Comparison of ENCODE assay signal across 8 mouse cellular contexts in the genomic region with DNA sequence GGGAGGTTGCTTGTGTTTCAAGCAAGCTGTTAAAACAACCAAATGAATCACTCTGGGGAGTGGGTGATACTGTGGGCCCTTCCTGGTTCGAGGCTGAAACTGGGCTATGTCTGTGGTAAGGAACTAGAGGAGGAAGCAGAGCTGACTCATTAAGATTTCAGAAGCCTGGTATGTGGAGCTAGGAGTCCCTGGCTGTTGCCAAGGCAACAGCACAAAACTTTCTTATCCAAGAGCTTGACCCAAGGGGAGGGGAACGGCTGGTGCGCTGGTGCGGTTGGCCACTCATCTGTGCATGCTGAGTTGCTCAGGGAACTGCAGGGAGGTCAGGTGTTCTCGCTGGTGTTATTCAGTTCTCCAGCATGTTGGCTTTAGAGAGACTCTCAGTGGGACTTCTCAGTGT. TPM values are rescaled to one million over a fixed set of nuclear protein-coding genes. Genes with fewer than 3 reads are reported as not detected.
DNase-seq lines count a peak whose midpoint lies in the region; ATAC-seq and TF ChIP-seq lines count a peak whose summit lies in the region.

No protein-coding gene starts in this region.

- no peak overlapping the region for H3K27ac ChIP-seq in embryonic facial prominence, embryonic 14.5 days (replicated peaks; ENCODE audit: low read depth, low read length)
- H3K27ac ChIP-seq in kidney, postnatal 0 days: no peak overlapping the region; the same call in 1 of the 2 replicates

- 24% methylated on average over 5 of the region's 5 CpGs for WGBS in embryonic facial prominence, embryonic 14.5 days
- WGBS in kidney, postnatal 0 days: 15% methylated on average over 5 of the region's 5 CpGs

- intact Hi-C loops in heart, postnatal 25 days (cut with DNase I): no loop called here

- ATAC-seq in G1E (ENCODE audit: extremely low read depth, insufficient number of reproducible peaks, low FRiP score, poor library complexity, severe bottlenecking): peak; percentile 54
- peak; percentile 42; the same call in 1 of the 2 replicates for ATAC-seq in embryonic facial prominence, embryonic 14.5 days (ENCODE audit: low read depth)
- peak; percentile 85 for ATAC-seq in kidney, postnatal 0 days (replicated peaks; ENCODE audit: low FRiP score, low read depth)
- ATAC-seq in monocyte, adult 5-6 weeks (replicated peaks; ENCODE audit: insufficient number of reproducible peaks, low FRiP score, low TSS enrichment, poor library complexity, severe bottlenecking): peak; percentile 41; the same call in 1 of the 2 replicates

- no peak for TF ChIP-seq CTCF in G1E (IDR thresholded peaks at IDR 0.05; ENCODE audit: low read depth, low read length)
- TF ChIP-seq CTCF in kidney, postnatal 0 days (IDR thresholded peaks at IDR 0.05; ENCODE audit: low read depth): no peak

- no peak overlapping the region for H3K4me2 ChIP-seq in embryonic facial prominence, embryonic 14.5 days (ENCODE audit: low read depth, low read length)
- no peak overlapping the region for H3K4me2 ChIP-seq in kidney, postnatal 0 days (ENCODE audit: low read length)

- DNase-seq in heart, adult 8-10 months (ENCODE audit: low spot score): peak; percentile 21
- no peak for DNase-seq in heart, postnatal 25 days (ENCODE audit: low spot score)
- DNase-seq in G1E (ENCODE audit: low spot score): no peak
- peak; percentile 73 for DNase-seq in embryonic facial prominence, embryonic 14.5 days (ENCODE audit: low spot score)
- DNase-seq in kidney, postnatal 0 days (ENCODE audit: low spot score): peak; percentile 83
- DNase-seq in layer of hippocampus, postnatal 10 days (ENCODE audit: low spot score in 2 of 2): no peak
- no peak for DNase-seq in cerebellum, postnatal 4 days (ENCODE audit: low spot score in 2 of 2)

- no peaks in the 10 kb centered on the region for H3K9me3 ChIP-seq in G1E (replicated peaks)
- H3K9me3 ChIP-seq in embryonic facial prominence, embryonic 14.5 days (ENCODE audit: control insufficient read depth, low read length): no peaks in the 10 kb centered on the region
- no peaks in the 10 kb centered on the region for H3K9me3 ChIP-seq in kidney, postnatal 0 days (replicated peaks; ENCODE audit: low read length)

- H3K4me1 ChIP-seq in G1E (ENCODE audit: insufficient read depth, low read depth, low read length): peaks cover 38% of the 10 kb centered on the region
- H3K4me1 ChIP-seq in embryonic facial prominence, embryonic 14.5 days (ENCODE audit: control insufficient read depth, insufficient read depth, low read length): 0 out of 2 replicates have a peak, but pooled peaks cover 4% of the 10 kb centered on the region
- no peaks in the 10 kb centered on the region for H3K4me1 ChIP-seq in kidney, postnatal 0 days (replicated peaks; ENCODE audit: insufficient read depth, low read length)

- H3K4me3 ChIP-seq in G1E (ENCODE audit: low read depth, low read length): no peak overlapping the region
- H3K4me3 ChIP-seq in embryonic facial prominence, embryonic 14.5 days (ENCODE audit: low read depth, low read length): no peak overlapping the region
- H3K4me3 ChIP-seq in kidney, postnatal 0 days (replicated peaks; ENCODE audit: low read depth, low read length): no peak overlapping the region

- no peaks in the 10 kb centered on the region for H3K36me3 ChIP-seq in G1E (replicated peaks)
- no peaks in the 10 kb centered on the region for H3K36me3 ChIP-seq in embryonic facial prominence, embryonic 14.5 days (ENCODE audit: control insufficient read depth, insufficient read depth, low read length)
- no peaks in the 10 kb centered on the region for H3K36me3 ChIP-seq in kidney, postnatal 0 days (ENCODE audit: insufficient read depth, low read length)

- H3K27me3 ChIP-seq in G1E (ENCODE audit: insufficient read depth, low read length): peaks cover 15% of the 10 kb centered on the region
- no peaks in the 10 kb centered on the region for H3K27me3 ChIP-seq in embryonic facial prominence, embryonic 14.5 days (replicated peaks; ENCODE audit: control insufficient read depth, insufficient read depth, low read length)
- H3K27me3 ChIP-seq in kidney, postnatal 0 days (ENCODE audit: insufficient read depth, low read length): no peaks in the 10 kb centered on the region

- H3K9ac ChIP-seq in embryonic facial prominence, embryonic 14.5 days (ENCODE audit: low read depth, low read length): no peak overlapping the region
- H3K9ac ChIP-seq in kidney, postnatal 0 days (ENCODE audit: low read depth, low read length): no peak overlapping the region

RNA-seq across cellular contexts. Expression of gene Ppp2ca, which starts 18.5 kb away (rescaled TPM):
- total RNA-seq in heart, adult 8-10 months (2022): 10 to 100 TPM; 53.3 to 55.1 (median 54.5) TPM
- 10 to 100 TPM; 50.8 to 55.6 TPM for total RNA-seq in heart, postnatal 25 days (2021)
- total RNA-seq in G1E (2014; fragmentation: Nextera tagmentation): 101 and 108 TPM in 2 replicates
- 106 and 109 TPM in 2 replicates for total RNA-seq in G1E (2017)
- 16.4 and 20.1 TPM in 2 replicates for polyA plus RNA-seq in G1E (2012)
- 91.2 and 95.4 TPM in 2 replicates for polyA plus RNA-seq in embryonic facial prominence, embryonic 14.5 days (2014; fragmentation: Nextera tagmentation; extraction: Ambion mirVana)
- polyA plus RNA-seq in kidney, postnatal 0 days (2015; fragmentation: Nextera tagmentation; extraction: Ambion mirVana): 60.2 and 63.0 TPM in 2 replicates
- total RNA-seq in monocyte, adult 5-6 weeks (2017): 187 to 227 TPM (median 195 TPM) in 3 replicates
- 100 to 1,000 TPM; 139 to 140 TPM for total RNA-seq in layer of hippocampus, postnatal 10 days (2021)

Comparison
In these comparisons a context has a peak if more than half of its experiments do, and no peak if none do; other contexts are left out.
1. DNase-seq: peak in heart, adult 8-10 months (single experiment), embryonic facial prominence, embryonic 14.5 days (single experiment) and kidney, postnatal 0 days (single experiment); none in heart, postnatal 25 days (single experiment), G1E (single experiment), layer of hippocampus, postnatal 10 days (0 of 2) and cerebellum, postnatal 4 days (0 of 2).
2. Peak in every context shown above with its lines, with median percentiles within 50 percentile points of each other: ATAC-seq.